Mouse (Mus musculus) macrophage (primary cell): ENCODE data around the gene Trp53rkb. TPM values are rescaled to one million over a fixed set of nuclear protein-coding genes. Genes with fewer than 3 reads are reported as not detected.

Experiments
- H3K27ac ChIP-seq: fragments of 350-480 bp; formaldehyde crosslinking; 2 replicates; pipeline ENCODE4 v1.9.0; 2021
- H3K36me3 ChIP-seq: fragments of 350-480 bp; formaldehyde crosslinking; 2 replicates; pipeline ENCODE4 v1.9.0; 2021; ENCODE audit errors: inconsistent target
- H3K4me3 ChIP-seq: fragments of 350-480 bp; formaldehyde crosslinking; 2 replicates; pipeline ENCODE4 v1.9.0; 2021; ENCODE audit errors: inconsistent target
- H3K79me2 ChIP-seq: fragments of 350-480 bp; formaldehyde crosslinking; 2 replicates; pipeline ENCODE4 v1.9.0; 2021; ENCODE audit errors: inconsistent target
- WGBS: methylation state at CpG from one replicate; pipeline ENCODE4 v1.1.7; 2026; ENCODE audit warnings: inconsistent platforms; ENCODE audit not compliant: missing documents; 5-methylcytosine and 5-hydroxymethylcytosine counted together
- polyA plus RNA-seq: library from polyadenylated mRNA; stranded (reverse); fragments of 250-400 nt; gene quantifications from 3 replicates; pipeline ENCODE4 v1.2.4, GENCODE M21; 2018; ENCODE audit warnings: inconsistent platforms

Gene Trp53rkb
- polyA plus RNA-seq, 1 experiment from 2014 or later = 0.82 TPM

GRCm38 (mm10) chr2:166806813-166807212, 14.5 kb downstream of the Trp53rkb start:
- Histone ChIP-seq H3K79me2 (peaks cover 61% of the 10 kb centered on the region), H3K4me3 (peak overlapping the region; percentile 91), H3K27ac (no peak overlapping the region), H3K36me3 (no peaks in the 10 kb centered on the region)
- 94% methylated on average over 6 of the region's 6 CpGs for WGBS

DNA sequence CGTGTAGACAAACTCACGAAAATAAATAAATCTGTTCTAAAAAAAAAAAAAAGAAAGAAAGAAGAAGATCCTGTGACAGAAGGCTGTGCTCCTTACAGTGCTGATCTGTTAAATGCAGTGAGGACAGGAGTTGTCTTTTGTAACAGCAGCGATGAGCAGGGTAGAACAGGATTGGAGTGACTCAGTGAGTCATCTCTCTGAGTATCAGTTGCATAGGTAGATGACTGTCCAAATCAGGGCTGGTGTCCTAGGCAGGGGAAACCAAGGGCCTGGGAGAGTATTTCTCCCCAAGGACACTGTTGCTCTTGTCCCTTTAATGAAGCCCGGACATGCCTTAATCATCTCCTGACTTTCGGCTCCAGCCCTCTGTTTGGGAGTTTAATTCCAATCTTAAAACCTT, 17.2 kb downstream of the Trp53rkb start:
- Histone ChIP-seq H3K4me3 (no peak overlapping the region), H3K36me3 (no peaks in the 10 kb centered on the region), H3K27ac (no peak overlapping the region), H3K79me2 (peaks cover 65% of the 10 kb centered on the region)
- WGBS = 94% methylated on average over 5 of the region's 5 CpGs

DNA sequence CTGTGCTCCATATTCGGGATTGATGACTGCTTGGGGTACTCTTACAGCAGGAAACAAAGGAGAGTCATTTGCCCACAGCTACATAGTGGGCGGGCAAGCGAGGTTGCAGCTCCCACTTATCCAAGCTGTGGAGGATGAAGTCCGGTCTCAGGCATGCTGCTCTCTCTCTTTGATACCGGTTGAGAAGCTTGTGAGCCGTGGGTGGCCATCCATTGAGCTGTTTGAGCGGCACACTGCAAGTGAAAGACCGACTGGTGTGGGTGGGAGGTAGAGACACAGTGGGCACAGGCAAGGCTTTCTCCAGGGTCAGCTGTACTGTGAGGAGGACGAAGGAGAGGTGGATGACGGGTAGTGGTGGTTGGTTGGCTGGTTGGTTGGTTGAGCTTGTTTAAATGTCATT, 18.5 kb downstream of the Trp53rkb start:
- no peak overlapping the region for H3K27ac ChIP-seq
- no peak overlapping the region for H3K4me3 ChIP-seq
- 90% methylated on average over 10 of the region's 10 CpGs for WGBS
- no peaks in the 10 kb centered on the region for H3K36me3 ChIP-seq
- peaks cover 63% of the 10 kb centered on the region for H3K79me2 ChIP-seq

GRCm38 (mm10) chr2:166818463-166819143, 26.3 kb downstream of the Trp53rkb start:
- Histone ChIP-seq H3K4me3 (no peak overlapping the region), H3K36me3 (no peaks in the 10 kb centered on the region), H3K27ac (no peak overlapping the region), H3K79me2 (peaks cover 63% of the 10 kb centered on the region)
- WGBS = 100% methylated on average over 9 of the region's 9 CpGs

DNA sequence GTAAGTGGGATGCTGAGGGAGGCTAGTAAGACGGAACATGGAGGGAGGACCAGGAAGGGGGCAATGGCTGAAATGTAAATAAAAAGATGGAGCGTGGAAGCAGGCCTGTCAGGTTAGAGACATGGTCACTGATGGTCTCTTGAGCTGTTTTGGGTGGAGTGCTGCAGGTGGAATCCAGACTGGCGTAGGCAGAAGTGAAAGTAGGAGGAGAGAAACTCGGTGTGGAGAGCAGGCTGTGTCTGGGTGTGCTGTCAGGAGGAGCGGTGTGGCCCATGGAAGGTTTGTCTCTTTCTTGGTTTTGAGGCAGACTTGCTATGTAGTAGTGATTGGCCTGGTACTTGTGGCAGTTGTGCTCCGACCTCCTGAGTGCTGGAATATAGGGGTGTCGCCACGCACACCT, 27.5 kb downstream of the Trp53rkb start:
- H3K79me2 ChIP-seq = peaks cover 75% of the 10 kb centered on the region
- 74% methylated on average over 8 of the region's 8 CpGs for WGBS
- H3K27ac ChIP-seq = no peak overlapping the region
- H3K4me3 ChIP-seq = no peak overlapping the region
- H3K36me3 ChIP-seq = no peaks in the 10 kb centered on the region

- 17% methylated on average over 2 of the region's 2 CpGs for WGBS
- Histone ChIP-seq H3K4me3 (no peak overlapping the region), H3K36me3 (no peaks in the 10 kb centered on the region), H3K79me2 (peaks cover 85% of the 10 kb centered on the region), H3K27ac (no peak overlapping the region)
Measured at GRCm38 (mm10) chr2:166820844-166821243, 28.5 kb downstream of the Trp53rkb start.

GRCm38 (mm10) chr2:166821406-166821805, 29.1 kb downstream of the Trp53rkb start:
- WGBS = 88% methylated on average over 3 of the region's 3 CpGs
- Histone ChIP-seq H3K79me2 (peaks cover 91% of the 10 kb centered on the region), H3K36me3 (no peaks in the 10 kb centered on the region), H3K27ac (no peak overlapping the region), H3K4me3 (no peak overlapping the region)

DNA sequence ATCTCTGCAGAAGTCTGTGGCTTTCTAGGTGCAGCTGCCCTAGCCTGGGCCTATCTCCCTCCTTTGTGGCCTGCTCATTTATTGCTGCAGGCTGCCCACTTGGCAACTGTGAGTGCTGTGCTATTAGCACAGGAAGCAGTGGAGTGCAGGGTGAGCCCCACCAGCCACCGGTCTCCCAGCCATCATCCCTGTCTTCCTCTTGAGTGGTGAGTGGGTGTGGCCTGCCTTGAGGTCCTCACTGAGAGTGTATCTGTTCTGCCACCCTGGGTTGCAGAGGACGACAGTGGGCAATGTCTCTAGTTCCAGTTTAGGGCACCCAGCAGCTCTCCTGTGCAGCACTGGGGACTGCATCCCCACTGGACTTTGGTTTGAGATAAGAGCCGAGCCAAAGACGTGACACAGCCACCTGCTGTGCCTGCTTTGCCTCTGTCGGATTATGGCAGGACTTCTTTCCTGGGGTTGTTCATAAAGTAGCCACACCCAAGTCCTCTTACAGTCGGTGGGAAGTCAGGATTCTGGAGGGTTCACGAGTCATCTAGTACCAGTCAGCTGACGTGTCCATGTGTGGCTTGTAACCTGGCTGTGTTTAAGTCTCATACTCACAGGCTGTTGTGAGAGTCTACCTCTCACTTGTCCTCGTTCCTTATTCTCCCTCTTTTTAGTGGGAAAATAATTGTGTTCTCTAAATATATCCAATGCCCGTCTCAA, 29.9 kb downstream of the Trp53rkb start:
- Histone ChIP-seq H3K36me3 (no peaks in the 10 kb centered on the region), H3K27ac (no peak overlapping the region), H3K4me3 (no peak overlapping the region), H3K79me2 (peaks cover 94% of the 10 kb centered on the region)
- WGBS = 64% methylated on average over 10 of the region's 10 CpGs

GRCm38 (mm10) chr2:166822901-166823300, 30.6 kb downstream of the Trp53rkb start:
- H3K79me2 ChIP-seq = peaks cover 94% of the 10 kb centered on the region
- no peak overlapping the region for H3K4me3 ChIP-seq
- WGBS = 91% methylated on average over 2 of the region's 2 CpGs
- no peak overlapping the region for H3K27ac ChIP-seq
- H3K36me3 ChIP-seq = 0 out of 2 replicates have a peak, but pooled peaks cover 4% of the 10 kb centered on the region

DNA sequence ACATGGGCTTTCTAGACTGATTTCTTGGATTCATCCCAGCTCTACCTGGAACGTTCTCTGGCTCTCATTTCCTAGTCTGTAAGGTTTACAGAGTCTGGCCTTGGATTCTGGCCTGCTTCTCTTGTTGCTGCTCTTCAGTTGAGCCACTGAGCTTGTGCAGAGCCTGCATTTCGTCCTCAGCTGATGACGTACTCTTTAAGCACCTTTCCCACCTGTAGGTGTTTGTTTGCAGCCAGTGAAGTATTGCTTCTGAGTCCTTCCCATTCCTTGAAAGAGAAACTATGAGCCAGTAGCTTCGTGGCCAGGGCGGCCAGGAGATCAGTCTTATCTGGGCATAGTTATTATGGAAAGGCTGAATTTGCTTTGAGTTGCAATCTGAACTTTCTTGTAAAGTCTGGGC, 32.1 kb downstream of the Trp53rkb start:
- Histone ChIP-seq H3K27ac (no peak overlapping the region), H3K36me3 (peaks cover 15% of the 10 kb centered on the region; the same call in 1 of the 2 replicates), H3K4me3 (no peak overlapping the region), H3K79me2 (peaks cover 91% of the 10 kb centered on the region)
- 91% methylated on average over 5 of the region's 5 CpGs for WGBS

DNA sequence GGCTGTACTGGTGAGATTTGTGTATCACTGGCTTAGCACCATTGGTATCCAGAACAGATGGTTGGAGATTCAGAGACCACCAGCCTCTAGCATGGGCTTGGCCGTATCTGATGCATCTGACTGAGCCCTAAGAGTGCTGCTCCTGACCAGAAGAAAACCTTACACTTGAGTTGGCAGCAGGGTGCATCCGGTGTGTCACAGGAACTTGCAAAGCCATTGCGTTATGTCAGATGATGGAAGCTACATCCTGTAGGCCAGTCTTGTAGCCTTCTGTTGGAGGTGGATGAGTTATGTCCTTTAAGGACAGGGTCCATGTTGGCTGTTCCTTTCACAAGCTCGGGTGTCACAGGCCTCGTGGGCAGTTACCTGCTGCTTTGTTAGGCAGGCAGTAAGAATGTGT, 32.7 kb downstream of the Trp53rkb start:
- 95% methylated on average over 5 of the region's 5 CpGs for WGBS
- Histone ChIP-seq H3K27ac (no peak overlapping the region), H3K36me3 (peaks cover 20% of the 10 kb centered on the region; the same call in 1 of the 2 replicates), H3K4me3 (no peak overlapping the region), H3K79me2 (peaks cover 90% of the 10 kb centered on the region)

DNA sequence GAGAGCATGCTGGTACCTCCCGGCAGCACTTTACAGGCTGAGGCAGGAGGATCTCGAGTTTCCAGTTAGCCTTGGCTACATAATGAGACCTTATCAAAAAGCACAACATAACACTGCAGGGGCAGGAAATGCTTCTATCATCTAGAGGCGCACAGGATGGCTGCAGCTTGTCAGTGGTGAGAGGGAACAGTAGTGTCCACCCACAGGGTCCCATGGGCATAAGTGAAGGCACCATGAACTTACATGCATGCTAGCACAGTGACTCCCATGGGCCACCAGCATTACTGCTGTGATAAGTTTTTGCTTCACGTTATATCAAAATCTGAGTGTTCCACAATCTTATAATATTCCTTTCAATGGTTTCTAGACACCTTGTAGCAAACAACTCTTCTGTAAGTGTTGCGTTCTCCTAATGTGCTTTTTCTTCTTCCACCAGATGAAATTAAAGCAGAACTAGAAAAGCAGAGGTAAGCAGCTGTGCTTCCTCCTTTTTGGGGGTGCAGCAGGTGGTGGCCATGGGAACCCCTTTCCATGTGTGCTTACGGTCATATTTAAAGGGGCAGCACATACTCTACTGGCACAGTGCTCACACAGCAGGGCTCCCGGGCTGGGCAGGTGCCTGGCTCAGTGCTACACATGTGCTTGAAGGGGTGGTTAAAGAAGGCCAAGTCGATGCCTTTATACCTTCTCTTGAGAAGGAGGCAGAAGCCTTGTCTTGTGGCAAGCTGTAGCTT, 34.3 kb downstream of the Trp53rkb start:
- 50% methylated on average over 8 of the region's 8 CpGs for WGBS
- Histone ChIP-seq H3K79me2 (peaks cover 73% of the 10 kb centered on the region), H3K4me3 (no peak overlapping the region), H3K27ac (peak overlapping the region; percentile 48), H3K36me3 (peaks cover 24% of the 10 kb centered on the region; the same call in 1 of the 2 replicates)

DNA sequence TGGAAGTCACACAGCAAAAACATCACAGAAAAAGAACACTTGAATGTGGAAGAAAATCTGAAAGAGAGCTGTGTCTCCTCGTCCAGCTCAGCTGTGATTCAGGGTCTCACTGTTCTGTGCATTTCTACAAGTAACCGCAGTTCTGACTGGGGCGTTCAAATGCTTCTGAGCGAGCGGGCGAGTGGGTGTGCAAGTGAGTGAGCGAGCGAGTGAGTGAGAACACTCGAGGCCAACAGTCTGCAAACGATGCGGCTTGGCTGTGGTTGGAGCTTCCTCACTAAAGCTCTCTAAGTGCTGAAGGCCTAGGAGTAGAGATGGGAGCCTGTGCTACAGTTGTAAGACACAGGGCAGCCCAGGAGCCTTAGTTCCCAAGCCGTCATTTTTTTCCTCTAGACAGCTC, 36.0 kb downstream of the Trp53rkb start:
- Histone ChIP-seq H3K36me3 (peaks cover 24% of the 10 kb centered on the region; the same call in 1 of the 2 replicates), H3K4me3 (no peak overlapping the region)
- WGBS = 97% methylated on average over 12 of the region's 12 CpGs

DNA sequence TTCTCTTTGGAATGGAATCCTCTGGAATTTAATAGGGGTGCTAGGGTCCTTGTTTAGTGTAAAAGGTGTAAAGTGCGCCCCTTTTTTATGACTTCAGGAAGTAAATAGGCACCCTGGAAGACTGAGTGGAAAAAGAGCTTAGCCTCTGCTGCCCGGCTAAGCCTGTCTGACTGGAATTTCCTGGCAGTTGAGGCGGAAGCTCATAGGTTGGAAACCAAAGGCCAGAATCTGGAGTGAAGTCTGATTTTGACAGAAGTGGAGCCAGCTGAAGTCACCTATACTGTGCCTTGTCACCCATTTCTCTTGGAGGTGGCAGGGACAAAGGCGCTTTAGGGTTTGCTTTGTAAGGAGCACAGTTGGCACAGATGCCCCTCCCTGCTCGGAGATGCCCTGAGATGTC, 38.0 kb downstream of the Trp53rkb start:
- 90% methylated on average over 5 of the region's 5 CpGs for WGBS
- Histone ChIP-seq H3K36me3 (peaks cover 33% of the 10 kb centered on the region), H3K79me2 (peaks cover 52% of the 10 kb centered on the region)

More for the DNA sequence above, 36.0 kb downstream of the Trp53rkb start:
- Histone ChIP-seq H3K79me2 (peaks cover 70% of the 10 kb centered on the region), H3K27ac (no peak overlapping the region)

GRCm38 (mm10) chr2:166834091-166834490, 41.8 kb downstream of the Trp53rkb start:
- Histone ChIP-seq H3K27ac (no peak overlapping the region), H3K36me3 (peaks cover 43% of the 10 kb centered on the region), H3K4me3 (no peak overlapping the region), H3K79me2 (peaks cover 22% of the 10 kb centered on the region)
- 100% methylated on average over 2 of the region's 2 CpGs for WGBS

More for the DNA sequence above, 38.0 kb downstream of the Trp53rkb start:
- 0 out of 2 replicates have a peak overlapping the region, but pooled peaks have one; percentile 5 for H3K27ac ChIP-seq
- no peak overlapping the region for H3K4me3 ChIP-seq
